Mouse (Mus musculus): ENCODE data around the gene Tomm70a. TPM values are rescaled to one million over a fixed set of nuclear protein-coding genes. Genes with fewer than 3 reads are reported as not detected.

The Tomm70a gene
- total and polyA plus RNA-seq, 2 experiments from 2014 or later, result 66.5 to 107 TPM

GRCm38 (mm10) chr16:57175751-57176150 lies 54.2 kb downstream of the Tomm70a start:
- H3K9me3 ChIP-seq (ENCODE audit: low read length), result no peaks in the 10 kb centered on the region
- H3K27me3 ChIP-seq (ENCODE audit: insufficient read depth, low read length), result no peaks in the 10 kb centered on the region
- WGBS, result 81% methylated on average over 2 of the region's 2 CpGs
- no peaks in the 10 kb centered on the region for H3K4me1 ChIP-seq (ENCODE audit: insufficient read depth, low read length)
- TF ChIP-seq CTCF (IDR thresholded peaks at IDR 0.05), result no peak
- H3K4me2 ChIP-seq (ENCODE audit: low read depth, low read length, poor library complexity, severe bottlenecking), result no peak overlapping the region
- H3K36me3 ChIP-seq (ENCODE audit: insufficient read depth, low read length), result peaks cover 22% of the 10 kb centered on the region; the same call in 1 of the 2 replicates
- H3K27ac ChIP-seq (ENCODE audit: low read depth, low read length), result no peak overlapping the region
- ATAC-seq (ENCODE audit: low FRiP score) (no peak), DNase-seq (ENCODE audit: low spot score) (no peak)
- no peak overlapping the region for H3K9ac ChIP-seq (replicated peaks; ENCODE audit: low read length, poor library complexity, severe bottlenecking)
- H3K4me3 ChIP-seq (ENCODE audit: low read depth, low read length), result no peak overlapping the region

GRCm38 (mm10) chr16:57176276-57176675 lies 54.8 kb downstream of the Tomm70a start:
- Histone ChIP-seq H3K4me3 (ENCODE audit: low read depth, low read length) (no peak overlapping the region), H3K4me2 (ENCODE audit: low read depth, low read length, poor library complexity, severe bottlenecking) (no peak overlapping the region), H3K9ac (replicated peaks; ENCODE audit: low read length, poor library complexity, severe bottlenecking) (no peak overlapping the region), H3K27ac (ENCODE audit: low read depth, low read length) (no peak overlapping the region), H3K27me3 (ENCODE audit: insufficient read depth, low read length) (no peaks in the 10 kb centered on the region), H3K36me3 (ENCODE audit: insufficient read depth, low read length) (peaks cover 17% of the 10 kb centered on the region; the same call in 1 of the 2 replicates), H3K9me3 (ENCODE audit: low read length) (no peaks in the 10 kb centered on the region), H3K4me1 (ENCODE audit: insufficient read depth, low read length) (no peaks in the 10 kb centered on the region)
- WGBS, result 90% methylated on average over 7 of the region's 7 CpGs
- ATAC-seq (ENCODE audit: low FRiP score), result no peak
- DNase-seq (ENCODE audit: low spot score), result no peak
- TF ChIP-seq CTCF (IDR thresholded peaks at IDR 0.05), result no peak

GRCm38 (mm10) chr16:57177254-57177653 lies 55.8 kb downstream of the Tomm70a start:
- TF ChIP-seq CTCF (IDR thresholded peaks at IDR 0.05), result peak; percentile 82
- ATAC-seq (ENCODE audit: low FRiP score), result peak; percentile 62; the same call in 1 of the 2 replicates
- Histone ChIP-seq H3K36me3 (ENCODE audit: insufficient read depth, low read length) (peaks cover 21% of the 10 kb centered on the region), H3K27ac (ENCODE audit: low read depth, low read length) (no peak overlapping the region), H3K27me3 (ENCODE audit: insufficient read depth, low read length) (no peaks in the 10 kb centered on the region), H3K4me2 (ENCODE audit: low read depth, low read length, poor library complexity, severe bottlenecking) (no peak overlapping the region), H3K4me3 (ENCODE audit: low read depth, low read length) (no peak overlapping the region), H3K4me1 (ENCODE audit: insufficient read depth, low read length) (no peaks in the 10 kb centered on the region), H3K9me3 (ENCODE audit: low read length) (no peaks in the 10 kb centered on the region), H3K9ac (replicated peaks; ENCODE audit: low read length, poor library complexity, severe bottlenecking) (no peak overlapping the region)
- peak; percentile 84 for DNase-seq (ENCODE audit: low spot score)
- WGBS, result 65% methylated on average over 2 of the region's 2 CpGs

- no peak for TF ChIP-seq CTCF (IDR thresholded peaks at IDR 0.05)
- H3K4me2 ChIP-seq (ENCODE audit: low read depth, low read length, poor library complexity, severe bottlenecking), result no peak overlapping the region
- no peak overlapping the region for H3K4me3 ChIP-seq (ENCODE audit: low read depth, low read length)
- H3K27me3 ChIP-seq (ENCODE audit: insufficient read depth, low read length), result no peaks in the 10 kb centered on the region
- ATAC-seq (ENCODE audit: low FRiP score) (no peak), DNase-seq (ENCODE audit: low spot score) (no peak)
- no peak overlapping the region for H3K9ac ChIP-seq (replicated peaks; ENCODE audit: low read length, poor library complexity, severe bottlenecking)
- no peaks in the 10 kb centered on the region for H3K4me1 ChIP-seq (ENCODE audit: insufficient read depth, low read length)
- H3K27ac ChIP-seq (ENCODE audit: low read depth, low read length), result no peak overlapping the region
- 93% methylated on average over 10 of the region's 10 CpGs for WGBS
- peaks cover 22% of the 10 kb centered on the region for H3K36me3 ChIP-seq (ENCODE audit: insufficient read depth, low read length)
- H3K9me3 ChIP-seq (ENCODE audit: low read length), result no peaks in the 10 kb centered on the region
Observed at GRCm38 (mm10) chr16:57177664-57178063, 56.2 kb downstream of the Tomm70a start.

- no peaks in the 10 kb centered on the region for H3K4me1 ChIP-seq (ENCODE audit: insufficient read depth, low read length)
- WGBS, result 88% methylated on average over 11 of the region's 11 CpGs
- no peak overlapping the region for H3K4me2 ChIP-seq (ENCODE audit: low read depth, low read length, poor library complexity, severe bottlenecking)
- H3K9ac ChIP-seq (replicated peaks; ENCODE audit: low read length, poor library complexity, severe bottlenecking), result no peak overlapping the region
- no peak overlapping the region for H3K4me3 ChIP-seq (ENCODE audit: low read depth, low read length)
- H3K36me3 ChIP-seq (ENCODE audit: insufficient read depth, low read length), result peaks cover 29% of the 10 kb centered on the region
- no peaks in the 10 kb centered on the region for H3K27me3 ChIP-seq (ENCODE audit: insufficient read depth, low read length)
- peak; percentile 8 for DNase-seq (ENCODE audit: low spot score)
- no peaks in the 10 kb centered on the region for H3K9me3 ChIP-seq (ENCODE audit: low read length)
- TF ChIP-seq CTCF (IDR thresholded peaks at IDR 0.05), result no peak
- ATAC-seq (ENCODE audit: low FRiP score), result no peak
- no peak overlapping the region for H3K27ac ChIP-seq (ENCODE audit: low read depth, low read length)
Observed at GRCm38 (mm10) chr16:57181180-57181579, 59.7 kb downstream of the Tomm70a start.

- Histone ChIP-seq H3K4me3 (ENCODE audit: low read depth, low read length) (no peak overlapping the region), H3K27me3 (ENCODE audit: insufficient read depth, low read length) (no peaks in the 10 kb centered on the region), H3K36me3 (ENCODE audit: insufficient read depth, low read length) (peaks cover 26% of the 10 kb centered on the region), H3K27ac (ENCODE audit: low read depth, low read length) (no peak overlapping the region), H3K4me1 (ENCODE audit: insufficient read depth, low read length) (no peaks in the 10 kb centered on the region), H3K9ac (replicated peaks; ENCODE audit: low read length, poor library complexity, severe bottlenecking) (no peak overlapping the region), H3K4me2 (ENCODE audit: low read depth, low read length, poor library complexity, severe bottlenecking) (no peak overlapping the region), H3K9me3 (ENCODE audit: low read length) (no peaks in the 10 kb centered on the region)
- 95% methylated on average over 5 of the region's 5 CpGs for WGBS
- DNase-seq (ENCODE audit: low spot score), result no peak
- no peak for ATAC-seq (ENCODE audit: low FRiP score)
- no peak for TF ChIP-seq CTCF (IDR thresholded peaks at IDR 0.05)
Observed at GRCm38 (mm10) chr16:57182037-57182436, 60.5 kb downstream of the Tomm70a start.

Measured in midbrain, postnatal 0 days (tissue).